Mouse (Mus musculus) lung, embryonic 15.5 days (tissue): ENCODE measurements at regions not wholly inside any gene's neighbourhood (a gene's known extent, or its start where the extent isn't known, plus 50 kb on each side); places are given as distances from the start of the nearest gene placed in this dataset.
"Not testable (repeated sequence)": the region's sequence is repeated elsewhere in the genome, so short reads cannot be mapped to it uniquely, and the experiment has no call there.

Experiments used
- ATAC-seq: fragments of 200-750 bp; cut with Nextera tagmentation; 2 replicates; pipeline ENCODE4 v1.8.0; 2017; ENCODE audit warnings: moderate number of reproducible peaks, borderline replicate concordance; ENCODE audit not compliant: low FRiP score, low TSS enrichment; ENCODE audit errors: extremely low read depth
- H3K27ac ChIP-seq: fragments of 300-500 bp; sonication (generic); 2 replicates; pipeline ENCODE4 v1.5.1; 2015; ENCODE audit warnings: moderate library complexity, mild to moderate bottlenecking, inconsistent platforms
- H3K27me3 ChIP-seq: fragments of 300-500 bp; sonication (generic); 2 replicates; pipeline ENCODE4 v1.6.1; 2015; ENCODE audit warnings: inconsistent platforms
- H3K36me3 ChIP-seq: fragments of 300-500 bp; sonication (generic); 2 replicates; pipeline ENCODE4 v1.6.1; 2015; ENCODE audit warnings: inconsistent platforms
- H3K4me1 ChIP-seq: fragments of 300-500 bp; sonication (generic); 2 replicates; pipeline ENCODE4 v1.6.1; 2015; ENCODE audit warnings: inconsistent platforms
- H3K4me2 ChIP-seq: fragments of 300-500 bp; sonication (generic); 2 replicates; pipeline ENCODE4 v1.6.1; 2015; ENCODE audit warnings: inconsistent platforms, mild to moderate bottlenecking, moderate library complexity
- H3K4me3 ChIP-seq: fragments of 300-500 bp; sonication (generic); 2 replicates; pipeline ENCODE4 v1.5.1; 2015; ENCODE audit warnings: mild to moderate bottlenecking, inconsistent platforms
- H3K9ac ChIP-seq: fragments of 300-500 bp; sonication (generic); 2 replicates; pipeline ENCODE4 v1.6.1; 2015; ENCODE audit warnings: inconsistent platforms
- H3K9me3 ChIP-seq: fragments of 300-500 bp; sonication (generic); 2 replicates; pipeline ENCODE4 v1.6.1; 2016; ENCODE audit warnings: inconsistent platforms
- WGBS: fragments of 180-500 bp; shearing (Covaris S2); methylation state at CpG from one replicate; pipeline ENCODE4 v1.1.7; 2015; 5-methylcytosine and 5-hydroxymethylcytosine counted together

DNA sequence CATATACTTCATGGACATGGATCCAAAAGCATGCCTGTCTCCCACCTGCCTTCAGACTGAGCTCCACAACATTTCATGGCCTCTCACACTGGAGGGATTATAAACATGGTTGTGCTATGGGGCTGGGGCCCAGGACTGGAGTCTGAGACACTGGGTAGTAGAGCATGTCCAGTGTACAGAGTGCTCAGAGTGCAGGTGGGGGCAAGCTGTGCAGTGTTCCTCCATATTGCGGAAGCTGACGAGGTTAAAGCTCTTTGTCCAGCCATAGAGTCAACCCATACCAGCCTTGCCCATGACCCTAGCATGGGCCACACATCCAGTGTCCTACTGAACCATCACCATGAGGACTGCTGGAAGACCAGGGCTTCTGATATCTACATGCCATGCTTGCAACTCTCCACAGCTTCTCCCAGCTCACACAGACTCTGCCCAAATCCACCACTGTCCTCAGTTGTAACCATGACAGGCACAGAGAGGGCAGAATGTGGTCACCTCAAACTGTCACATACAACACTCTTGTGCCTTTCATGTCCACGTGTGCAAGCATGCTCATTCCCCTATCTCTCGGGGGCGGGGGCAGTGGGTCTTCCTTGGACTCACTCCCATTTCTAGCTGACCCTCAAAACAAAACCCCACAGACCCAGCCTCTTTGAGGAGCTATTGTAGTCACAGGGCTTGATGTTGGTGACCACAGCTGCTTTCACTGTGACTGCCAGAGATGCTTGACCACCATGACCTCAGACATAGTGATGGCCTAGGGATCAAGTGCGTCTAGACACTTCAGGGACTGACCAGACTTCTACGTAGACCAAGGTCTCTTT, 55.9 kb downstream of the Tmem121 start:
- Histone ChIP-seq H3K9ac (no peak overlapping the region), H3K4me2 (no peak overlapping the region), H3K9me3 (no peaks in the 10 kb centered on the region), H3K36me3 (no peaks in the 10 kb centered on the region), H3K27me3 (no peaks in the 10 kb centered on the region), H3K4me1 (no peaks in the 10 kb centered on the region), H3K4me3 (no peak overlapping the region), H3K27ac (no peak overlapping the region)
- no peak for ATAC-seq
- WGBS = 84% methylated on average over 7 of the region's 7 CpGs

DNA sequence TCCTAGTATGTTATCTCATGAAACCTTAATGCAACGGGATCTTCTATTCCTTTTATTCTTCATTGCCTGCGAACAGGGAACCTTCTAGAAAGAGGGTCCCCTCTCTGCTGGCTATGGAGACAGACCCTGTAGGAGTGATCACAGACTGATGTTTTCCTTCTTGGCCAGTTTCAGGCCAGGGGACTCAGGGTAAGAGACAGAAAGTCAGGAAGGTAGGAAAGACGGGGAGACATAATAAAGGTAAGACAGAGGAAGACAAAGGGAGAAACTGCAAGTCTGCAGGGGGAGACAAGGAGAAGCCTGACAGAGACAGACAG, 56.4 kb downstream of the Tmem121 start:
- Histone ChIP-seq H3K4me2 (no peak overlapping the region), H3K9ac (no peak overlapping the region), H3K27ac (no peak overlapping the region), H3K36me3 (no peaks in the 10 kb centered on the region), H3K4me1 (no peaks in the 10 kb centered on the region), H3K27me3 (no peaks in the 10 kb centered on the region), H3K4me3 (no peak overlapping the region), H3K9me3 (no peaks in the 10 kb centered on the region)
- ATAC-seq = no peak
- WGBS = 74% methylated on average over 3 of the region's 3 CpGs

DNA sequence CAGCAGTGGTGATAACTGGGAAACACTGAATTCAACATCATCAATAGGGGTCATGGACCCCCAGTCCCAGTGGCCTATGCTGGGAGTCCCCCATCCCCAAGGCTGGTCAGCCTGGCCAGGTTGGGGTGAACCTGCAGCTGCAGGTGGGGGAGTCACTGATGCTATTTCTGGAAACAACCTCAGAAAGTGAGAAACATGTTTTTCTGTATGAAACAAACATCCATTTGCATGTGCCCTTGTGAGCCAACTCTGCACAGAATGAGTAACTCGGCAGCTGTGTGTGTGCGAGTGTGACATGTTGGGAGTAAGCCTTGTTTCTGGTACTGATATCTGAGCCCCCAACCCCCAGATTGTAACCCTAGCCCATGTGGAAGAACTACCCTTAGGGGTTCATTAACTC, 59.0 kb downstream of the Tmem121 start:
- 90% methylated on average over 2 of the region's 2 CpGs for WGBS
- H3K36me3 ChIP-seq = no peaks in the 10 kb centered on the region

DNA sequence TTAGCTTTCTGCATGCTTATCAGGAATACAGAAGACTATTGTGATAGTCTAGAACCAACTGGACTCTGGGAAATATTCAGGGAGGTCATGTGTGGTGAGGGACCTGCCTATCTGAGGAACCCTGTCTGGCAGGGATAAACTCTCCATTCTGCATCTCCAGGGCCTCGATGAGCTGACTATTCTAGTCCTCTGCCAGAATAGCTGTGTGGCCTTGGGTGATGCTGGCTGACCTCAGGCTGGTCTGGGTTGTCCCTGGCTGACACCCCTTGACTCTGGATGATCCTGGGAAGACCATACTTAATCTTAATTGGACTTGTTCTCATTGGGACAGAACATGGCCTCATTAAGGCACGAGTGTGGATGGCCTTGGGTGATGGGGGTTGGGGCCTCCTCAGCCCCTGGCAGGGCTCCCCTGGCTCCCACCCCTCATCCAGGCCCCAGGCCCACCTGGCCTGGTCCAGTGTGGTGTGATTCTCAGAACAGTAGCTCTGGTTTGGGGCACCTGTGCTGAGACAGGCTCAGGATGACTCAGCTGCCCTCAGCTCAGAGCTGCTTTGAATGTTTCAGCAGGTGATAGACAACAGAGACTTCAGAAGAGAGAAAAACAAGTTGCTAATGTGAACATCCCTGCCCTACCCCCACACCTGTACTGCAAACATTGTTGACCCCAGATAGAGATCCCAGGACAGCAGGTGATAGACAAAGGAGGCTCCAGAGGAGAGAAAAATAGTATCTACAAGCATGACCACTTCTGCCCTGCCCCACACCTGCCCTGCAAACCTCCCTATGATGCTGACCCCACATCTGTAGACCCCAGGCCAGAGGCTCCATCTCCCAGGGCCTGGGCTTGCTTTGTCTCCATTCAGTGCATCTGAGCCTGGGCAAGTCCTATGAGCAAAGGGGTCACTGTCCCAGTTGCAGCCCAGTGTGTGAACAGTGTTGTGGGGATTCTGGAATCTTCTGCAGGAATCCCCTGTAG, 68.0 kb downstream of the Tmem121 start:
- not testable (repeated sequence) for ATAC-seq, H3K4me3 ChIP-seq, H3K4me1 ChIP-seq, H3K36me3 ChIP-seq, H3K9ac ChIP-seq, H3K9me3 ChIP-seq, H3K27ac ChIP-seq, H3K4me2 ChIP-seq, H3K27me3 ChIP-seq
- 71% methylated on average over 2 of the region's 2 CpGs for WGBS

More for the DNA sequence above, 59.0 kb downstream of the Tmem121 start:
- no peak overlapping the region for H3K4me3 ChIP-seq
- H3K27ac ChIP-seq = no peak overlapping the region
- H3K9ac ChIP-seq = no peak overlapping the region
- no peaks in the 10 kb centered on the region for H3K4me1 ChIP-seq
- 0 out of 2 replicates have a peak, but pooled peaks have one; percentile 21 for ATAC-seq
- no peaks in the 10 kb centered on the region for H3K27me3 ChIP-seq
- H3K9me3 ChIP-seq = no peaks in the 10 kb centered on the region
- H3K4me2 ChIP-seq = no peak overlapping the region

DNA sequence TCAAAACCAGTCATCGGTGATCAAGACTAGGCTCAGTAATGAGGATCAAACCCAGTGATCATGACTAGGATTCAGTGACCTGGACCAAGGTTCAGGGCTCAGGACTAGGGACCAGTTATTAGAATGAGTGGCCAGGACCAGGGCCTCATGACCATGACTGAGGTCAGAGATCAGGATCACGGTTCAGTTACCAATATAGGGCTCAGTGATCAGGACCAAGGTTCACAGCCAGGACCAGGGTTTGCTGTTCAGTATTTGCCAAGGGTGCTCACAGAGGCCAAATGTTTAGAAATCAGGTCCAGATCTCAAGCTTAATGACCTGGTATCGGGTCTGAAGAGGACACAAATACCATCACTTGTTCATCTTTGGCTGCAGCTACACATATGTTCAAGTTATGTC, 69.6 kb downstream of the Tmem121 start:
- no peaks in the 10 kb centered on the region for H3K36me3 ChIP-seq
- no peaks in the 10 kb centered on the region for H3K4me1 ChIP-seq
- H3K27ac ChIP-seq = no peak overlapping the region
- H3K27me3 ChIP-seq = no peaks in the 10 kb centered on the region
- WGBS = 87% methylated on average over 3 of the region's 3 CpGs
- no peak overlapping the region for H3K9ac ChIP-seq
- no peak for ATAC-seq
- no peaks in the 10 kb centered on the region for H3K9me3 ChIP-seq
- H3K4me3 ChIP-seq = no peak overlapping the region
- no peak overlapping the region for H3K4me2 ChIP-seq

DNA sequence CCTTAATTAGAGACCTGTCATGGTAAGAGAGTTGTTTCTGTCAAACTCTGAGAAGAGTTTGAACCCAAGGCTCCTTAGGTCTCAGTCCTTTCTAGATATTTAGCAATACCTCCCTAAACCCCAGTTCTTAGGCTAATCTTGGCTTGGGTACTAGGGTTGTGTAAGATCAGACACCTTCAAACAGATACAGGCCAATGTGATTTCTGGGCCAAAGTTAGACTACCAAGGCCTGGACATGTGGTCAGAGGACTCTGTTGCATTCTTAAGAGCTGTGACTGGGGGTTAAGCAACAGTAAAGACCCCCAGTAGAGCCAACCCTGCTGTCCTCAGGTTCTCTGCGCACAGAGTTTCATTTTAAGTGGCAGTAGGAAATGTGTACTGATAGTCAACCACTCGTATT, 70.9 kb downstream of the Tmem121 start:
- ATAC-seq = no peak
- Histone ChIP-seq H3K4me1 (no peaks in the 10 kb centered on the region), H3K4me3 (no peak overlapping the region), H3K9me3 (no peaks in the 10 kb centered on the region), H3K9ac (no peak overlapping the region), H3K36me3 (no peaks in the 10 kb centered on the region), H3K27me3 (no peaks in the 10 kb centered on the region), H3K4me2 (no peak overlapping the region), H3K27ac (no peak overlapping the region)
- WGBS = 47% methylated on average over 2 of the region's 2 CpGs

DNA sequence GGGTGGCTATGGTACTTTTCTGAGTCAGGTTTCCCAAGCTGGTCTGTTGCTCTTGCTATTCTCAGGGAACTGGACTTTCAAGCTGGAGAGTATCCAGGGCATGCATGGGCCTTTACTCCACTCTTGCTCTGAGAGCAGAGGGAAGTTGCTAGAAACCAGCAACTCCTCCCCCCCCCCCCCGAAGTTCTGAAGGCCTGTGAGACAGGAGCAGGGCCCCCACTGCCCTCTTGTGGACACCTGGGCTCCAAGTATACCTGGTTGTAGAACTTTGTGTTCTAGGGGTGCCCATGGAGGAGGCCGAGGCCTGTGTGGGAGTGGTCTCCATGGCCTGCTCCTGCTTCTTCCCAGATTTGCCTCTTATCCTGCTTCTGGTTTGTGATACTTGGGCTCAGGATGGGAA, 71.5 kb downstream of the Tmem121 start:
- H3K4me1 ChIP-seq = no peaks in the 10 kb centered on the region
- 61% methylated on average over 2 of the region's 2 CpGs for WGBS
- no peak for ATAC-seq
- no peak overlapping the region for H3K9ac ChIP-seq
- H3K4me2 ChIP-seq = no peak overlapping the region
- H3K9me3 ChIP-seq = no peaks in the 10 kb centered on the region
- H3K27me3 ChIP-seq = no peaks in the 10 kb centered on the region
- no peak overlapping the region for H3K27ac ChIP-seq
- H3K4me3 ChIP-seq = no peak overlapping the region
- H3K36me3 ChIP-seq = no peaks in the 10 kb centered on the region

- ATAC-seq = no peak
- WGBS = 83% methylated on average over 3 of the region's 3 CpGs
- no peak overlapping the region for H3K4me3 ChIP-seq
- H3K9ac ChIP-seq = no peak overlapping the region
- H3K27me3 ChIP-seq = no peaks in the 10 kb centered on the region
- no peak overlapping the region for H3K27ac ChIP-seq
- no peaks in the 10 kb centered on the region for H3K9me3 ChIP-seq
- no peaks in the 10 kb centered on the region for H3K36me3 ChIP-seq
- no peaks in the 10 kb centered on the region for H3K4me1 ChIP-seq
- H3K4me2 ChIP-seq = no peak overlapping the region
Observed at GRCm38 (mm10) chr12:113259476-113259875, 73.7 kb downstream of the Tmem121 start.

DNA sequence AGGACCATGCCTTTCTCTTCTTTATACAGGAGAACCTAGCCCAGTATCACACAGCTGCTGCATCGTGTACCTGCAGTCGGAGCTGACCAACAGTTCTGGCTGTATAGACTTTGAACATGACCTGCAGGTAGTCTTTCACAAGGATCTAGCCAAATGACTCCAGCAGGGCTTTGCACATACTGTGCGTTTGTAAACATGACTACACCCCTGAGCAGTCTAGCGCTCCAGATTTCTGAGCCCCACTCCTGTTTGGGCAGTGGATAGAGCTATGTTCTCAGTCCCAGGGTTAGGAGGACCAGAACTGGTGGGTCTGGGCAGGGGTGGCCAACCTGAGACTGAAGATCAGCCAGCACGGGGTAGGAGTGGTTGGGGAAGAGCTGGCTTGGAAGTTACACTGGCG, 74.6 kb downstream of the Tmem121 start:
- no peak overlapping the region for H3K4me2 ChIP-seq
- no peaks in the 10 kb centered on the region for H3K36me3 ChIP-seq
- H3K4me3 ChIP-seq = no peak overlapping the region
- no peaks in the 10 kb centered on the region for H3K9me3 ChIP-seq
- no peaks in the 10 kb centered on the region for H3K27me3 ChIP-seq
- H3K4me1 ChIP-seq = no peaks in the 10 kb centered on the region
- WGBS = 82% methylated on average over 6 of the region's 6 CpGs
- no peak for ATAC-seq
- H3K9ac ChIP-seq = no peak overlapping the region
- no peak overlapping the region for H3K27ac ChIP-seq

GRCm38 (mm10) chr12:113275934-113276333, 90.2 kb downstream of the Tmem121 start:
- Histone ChIP-seq H3K36me3 (no peaks in the 10 kb centered on the region), H3K9me3 (no peaks in the 10 kb centered on the region), H3K27me3 (no peaks in the 10 kb centered on the region), H3K4me3 (no peak overlapping the region), H3K27ac (no peak overlapping the region), H3K9ac (no peak overlapping the region), H3K4me2 (no peak overlapping the region), H3K4me1 (no peaks in the 10 kb centered on the region)
- ATAC-seq = peak; percentile 32; the same call in 1 of the 2 replicates
- 71% methylated on average over 2 of the region's 2 CpGs for WGBS

GRCm38 (mm10) chr12:113276355-113276942, 90.7 kb downstream of the Tmem121 start:
- no peaks in the 10 kb centered on the region for H3K4me1 ChIP-seq
- no peak overlapping the region for H3K9ac ChIP-seq
- WGBS = 73% methylated on average over 1 of the region's 1 CpGs
- no peak overlapping the region for H3K4me3 ChIP-seq
- no peaks in the 10 kb centered on the region for H3K27me3 ChIP-seq
- ATAC-seq = peak; percentile 25; the same call in 1 of the 2 replicates
- no peaks in the 10 kb centered on the region for H3K36me3 ChIP-seq
- H3K4me2 ChIP-seq = no peak overlapping the region
- H3K9me3 ChIP-seq = no peaks in the 10 kb centered on the region
- no peak overlapping the region for H3K27ac ChIP-seq

DNA sequence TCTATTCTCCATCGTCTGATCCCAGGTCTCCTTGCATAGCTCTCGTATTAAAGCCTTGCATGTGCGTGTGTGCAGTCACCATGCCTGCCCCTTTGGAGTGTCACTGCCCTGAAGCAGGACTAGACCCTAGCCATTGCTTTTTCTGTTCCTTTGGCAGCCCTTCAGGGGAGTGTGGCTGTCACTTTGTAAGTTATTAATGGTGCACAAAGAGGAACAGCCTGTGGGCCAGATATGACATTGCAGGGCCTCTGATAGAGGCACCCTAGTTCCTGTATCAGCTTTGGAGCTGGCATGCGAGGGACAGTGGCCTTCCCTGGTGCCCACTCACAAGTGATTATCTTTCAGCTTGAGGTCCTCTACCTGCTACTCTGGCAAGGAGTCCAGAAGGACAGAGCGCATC, 92.0 kb downstream of the Tmem121 start:
- H3K9me3 ChIP-seq = no peaks in the 10 kb centered on the region
- no peak overlapping the region for H3K4me2 ChIP-seq
- ATAC-seq = no peak
- no peaks in the 10 kb centered on the region for H3K36me3 ChIP-seq
- no peaks in the 10 kb centered on the region for H3K4me1 ChIP-seq
- no peak overlapping the region for H3K27ac ChIP-seq
- H3K4me3 ChIP-seq = no peak overlapping the region
- no peak overlapping the region for H3K9ac ChIP-seq
- no peaks in the 10 kb centered on the region for H3K27me3 ChIP-seq
- 84% methylated on average over 5 of the region's 5 CpGs for WGBS
